Mouse (Mus musculus) brown adipose tissue, adult 24 weeks (tissue): ENCODE results near the gene E130308A19Rik. TPM values are rescaled to one million over a fixed set of nuclear protein-coding genes. Genes with fewer than 3 reads are reported as not detected.

Source experiments
- H3K27ac ChIP-seq: fragments of 200-500 bp; replicated peaks from 2 replicates; pipeline ENCODE4 v1.5.1; 2012; ENCODE audit warnings: low read depth, mild to moderate bottlenecking, low read length
- H3K4me1 ChIP-seq: fragments of 200-500 bp; 2 replicates; pipeline ENCODE4 v1.6.1; 2012; ENCODE audit warnings: low read length, mixed read lengths; ENCODE audit not compliant: control insufficient read depth, insufficient read depth, insufficient read length
- H3K4me3 ChIP-seq: fragments of 200-500 bp; 2 replicates; pipeline ENCODE4 v1.5.1; 2012; ENCODE audit warnings: low read depth, mild to moderate bottlenecking, low read length, moderate library complexity; ENCODE audit not compliant: insufficient read depth
- polyA plus RNA-seq: library from polyadenylated mRNA; stranded (reverse); fragments of >200 nt; gene quantifications from 2 replicates; pipeline ENCODE4 v1.2.4, GENCODE M21; 2012; ENCODE audit not compliant: missing spikeins, insufficient read depth, insufficient read length

Gene E130308A19Rik
- polyA plus RNA-seq, 1 experiment = 1.7 TPM

DNA sequence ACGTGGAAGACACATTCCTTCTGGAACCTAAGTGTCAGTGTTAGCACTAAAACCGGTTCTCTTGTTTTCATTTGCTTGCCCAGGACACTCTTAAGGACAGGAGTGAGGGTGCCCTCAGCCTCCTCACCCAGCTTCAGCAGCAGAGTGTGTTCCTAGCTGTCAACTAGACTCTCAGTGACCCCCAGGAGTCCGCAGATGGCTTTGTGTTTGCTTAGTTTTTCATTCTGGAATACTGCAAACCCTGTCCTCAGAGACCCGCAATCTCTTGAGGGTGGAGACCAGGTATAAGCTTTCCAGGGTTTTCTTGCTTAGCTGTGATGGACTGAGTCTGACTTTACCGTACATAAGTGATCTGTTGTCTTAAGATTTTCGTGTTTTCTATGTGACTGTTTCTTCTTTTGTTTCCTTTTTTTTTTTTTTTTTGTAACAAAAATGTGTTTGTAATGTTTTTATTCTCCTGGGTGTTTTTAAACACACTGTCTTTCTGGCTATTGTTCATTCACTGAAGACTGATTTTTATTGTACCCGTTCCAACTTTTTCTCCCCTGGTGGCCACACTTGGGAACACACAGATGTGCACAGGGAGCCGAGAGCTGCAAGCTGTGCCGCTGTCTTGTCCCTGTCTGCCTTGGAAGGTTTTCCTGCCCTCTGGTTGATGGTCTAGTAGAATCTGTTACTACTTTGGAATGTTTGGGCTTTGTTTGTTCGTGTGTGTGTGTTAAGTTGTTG lies 134.8 kb downstream of the E130308A19Rik start:
- peaks cover 4% of the 10 kb centered on the region for H3K4me1 ChIP-seq
- H3K4me3 ChIP-seq = no peak overlapping the region
- H3K27ac ChIP-seq = no peak overlapping the region

- peaks cover 4% of the 10 kb centered on the region for H3K4me1 ChIP-seq
- no peak overlapping the region for H3K27ac ChIP-seq
- H3K4me3 ChIP-seq = no peak overlapping the region
These were observed 135.3 kb downstream of the E130308A19Rik start for GRCm38 (mm10) chr4:59761365-59761729.

GRCm38 (mm10) chr4:59764950-59765349 lies 138.9 kb downstream of the E130308A19Rik start:
- Histone ChIP-seq H3K4me1 (peaks cover 4% of the 10 kb centered on the region), H3K27ac (peak overlapping the region; percentile 11; the same call in 1 of the 2 replicates), H3K4me3 (no peak overlapping the region)

DNA sequence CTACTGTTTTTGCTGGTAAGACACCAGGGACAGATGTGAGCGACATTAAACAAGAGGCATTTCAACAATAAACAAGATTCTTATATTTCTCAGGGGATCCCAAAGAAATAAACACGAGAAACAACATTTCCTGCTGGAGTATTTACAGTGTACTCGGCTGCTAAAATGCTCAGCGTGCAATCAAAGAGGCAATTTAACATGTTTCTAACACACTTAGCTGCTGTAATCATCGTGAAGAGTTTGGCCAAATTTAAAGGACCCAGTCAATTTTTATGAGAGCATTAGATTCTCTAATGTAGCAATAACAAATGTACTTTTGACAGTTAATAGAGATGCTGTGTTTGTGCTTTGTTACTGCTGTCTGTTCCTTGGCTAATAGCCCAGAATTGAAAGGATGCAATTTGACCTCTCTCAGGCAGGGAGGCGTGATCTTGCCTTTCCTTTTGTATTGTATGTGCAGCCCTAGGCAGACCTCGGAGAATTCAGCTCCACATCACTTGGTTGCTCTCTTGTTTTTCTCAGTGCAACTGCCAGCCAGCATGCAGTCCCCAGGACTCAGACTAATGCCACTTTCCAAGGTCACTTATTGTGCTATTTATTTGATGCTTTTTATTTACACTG lies 139.5 kb downstream of the E130308A19Rik start:
- no peak overlapping the region for H3K4me3 ChIP-seq

DNA sequence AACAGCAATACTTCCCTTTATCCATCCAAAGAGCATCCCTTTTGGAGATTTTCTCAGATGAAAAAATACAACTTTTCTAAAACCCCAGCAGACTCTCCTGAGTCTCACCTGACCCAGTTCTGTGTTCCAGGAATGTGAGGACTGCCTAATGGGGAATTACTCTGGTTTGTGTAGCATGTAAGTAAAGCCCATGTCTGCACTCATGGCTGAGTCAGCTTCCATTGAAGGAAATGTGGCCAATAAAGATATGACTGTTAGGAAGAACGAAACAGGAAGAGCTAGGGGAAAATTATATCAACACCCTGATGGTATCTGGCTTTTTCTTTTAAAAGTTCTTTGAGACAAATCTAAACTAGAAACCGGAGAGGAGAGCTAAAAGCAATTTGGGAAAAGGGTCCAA lies 141.7 kb downstream of the E130308A19Rik start:
- H3K27ac ChIP-seq = no peak overlapping the region
- H3K4me3 ChIP-seq = no peak overlapping the region
- H3K4me1 ChIP-seq = peaks cover 7% of the 10 kb centered on the region

More for the DNA sequence above, 139.5 kb downstream of the E130308A19Rik start:
- 0 out of 2 replicates have a peak overlapping the region, but pooled peaks have one; percentile 11 for H3K27ac ChIP-seq
- peaks cover 4% of the 10 kb centered on the region for H3K4me1 ChIP-seq

DNA sequence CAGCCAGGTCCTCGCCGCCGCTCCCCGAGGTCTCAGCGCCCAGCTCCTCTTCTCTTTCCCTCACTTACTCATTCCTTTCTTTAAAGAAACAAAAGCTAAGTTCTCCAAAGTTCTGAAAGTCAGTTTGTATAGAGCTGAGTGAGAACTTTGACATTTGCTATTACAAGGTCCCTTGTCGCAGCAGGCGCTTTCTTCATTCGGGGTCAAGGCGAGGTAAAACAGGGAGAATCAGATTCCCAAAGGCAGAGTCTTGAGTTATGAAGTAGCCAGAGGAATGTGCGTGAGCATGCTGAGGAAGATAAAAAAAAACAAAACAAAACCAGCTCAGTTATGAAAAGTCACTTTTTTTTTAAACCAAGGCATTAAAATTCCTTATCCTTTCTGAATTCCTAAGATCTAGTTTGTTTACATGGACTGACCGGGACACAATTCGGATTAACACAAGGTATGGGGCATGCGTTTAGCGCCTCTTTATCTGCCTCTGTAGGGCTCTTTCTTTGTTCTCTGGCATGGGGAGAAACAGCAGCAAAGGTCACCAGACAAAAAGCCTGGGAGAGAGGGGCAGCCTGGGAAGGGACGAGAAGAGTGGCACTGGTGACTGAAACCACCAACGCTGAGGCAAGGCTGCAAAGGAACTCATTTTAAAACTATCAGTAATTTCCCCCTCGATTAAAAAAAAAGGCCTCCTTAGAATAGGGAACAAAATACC lies 146.3 kb downstream of the E130308A19Rik start:
- peaks cover 3% of the 10 kb centered on the region for H3K4me1 ChIP-seq
- H3K27ac ChIP-seq = peak overlapping the region; percentile 90
- no peak overlapping the region for H3K4me3 ChIP-seq

DNA sequence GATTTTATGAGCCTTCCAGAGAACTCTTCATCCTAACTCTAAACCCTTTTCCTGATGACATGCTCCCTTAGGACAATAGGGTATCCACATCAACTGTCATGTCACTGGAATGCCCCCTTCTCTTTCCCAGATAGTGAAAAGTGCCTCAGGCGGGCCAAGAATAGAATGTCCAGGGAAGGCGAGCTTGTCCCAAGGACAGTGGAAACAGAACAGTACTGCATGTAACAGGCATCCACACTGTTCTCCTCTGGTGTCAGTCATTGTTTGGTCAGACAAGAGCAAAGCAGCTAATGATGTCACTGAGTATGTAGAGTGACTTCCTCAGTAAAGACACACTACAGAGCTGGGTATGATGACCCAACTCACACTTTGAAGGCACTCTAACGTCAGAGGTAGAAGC lies 151.8 kb downstream of the E130308A19Rik start:
- Histone ChIP-seq H3K4me3 (no peak overlapping the region), H3K4me1 (peaks cover 2% of the 10 kb centered on the region; the same call in 1 of the 2 replicates), H3K27ac (no peak overlapping the region)

GRCm38 (mm10) chr4:59780568-59780967 lies 154.6 kb downstream of the E130308A19Rik start:
- no peak overlapping the region for H3K4me3 ChIP-seq
- peaks cover 2% of the 10 kb centered on the region; the same call in 1 of the 2 replicates for H3K4me1 ChIP-seq
- H3K27ac ChIP-seq = no peak overlapping the region

DNA sequence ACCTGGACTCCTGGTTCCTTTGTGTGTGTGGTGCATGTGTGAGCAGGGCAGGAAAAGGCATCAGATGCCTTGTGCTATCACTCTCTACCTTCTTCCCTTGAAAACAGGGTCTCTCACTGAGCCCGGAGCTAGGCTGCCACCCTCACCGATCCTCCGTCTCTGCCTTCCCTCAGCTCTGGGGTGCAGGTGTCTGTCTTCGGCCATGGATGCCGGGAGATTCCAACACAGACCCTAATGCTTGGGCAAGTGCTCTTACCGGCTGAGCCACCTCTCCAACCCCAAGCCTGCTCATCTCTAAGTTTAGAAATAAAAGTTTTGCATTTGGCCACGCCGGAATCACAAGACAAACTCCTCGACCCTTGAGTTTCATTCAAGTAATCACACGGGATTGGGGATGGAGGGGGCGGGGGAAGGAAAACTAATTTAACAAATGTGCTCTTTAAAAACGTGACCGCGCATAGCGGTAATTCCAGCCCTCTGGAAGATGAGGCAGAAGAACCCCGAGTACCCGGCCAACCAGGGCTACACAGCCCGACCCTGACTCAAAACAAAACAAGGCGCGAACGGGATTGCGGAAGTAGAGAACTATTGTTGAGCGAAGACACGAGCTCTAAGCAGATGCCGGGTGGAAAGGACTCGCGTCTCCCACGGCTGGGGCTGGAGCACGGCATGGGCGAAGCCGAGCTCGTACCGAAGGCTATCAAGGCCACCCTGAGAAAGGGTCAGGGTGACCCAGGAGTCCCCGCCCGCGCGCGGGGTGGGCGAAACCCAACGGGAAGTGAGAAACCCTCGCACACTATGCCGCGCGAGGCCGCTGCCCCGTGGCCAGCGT lies 157.1 kb downstream of the E130308A19Rik start:
- peak overlapping the region; percentile 64 for H3K27ac ChIP-seq
- peaks cover 4% of the 10 kb centered on the region; the same call in 1 of the 2 replicates for H3K4me1 ChIP-seq
- peak overlapping the region; percentile 92 for H3K4me3 ChIP-seq

GRCm38 (mm10) chr4:59783685-59784279 lies 157.8 kb downstream of the E130308A19Rik start:
- peaks cover 4% of the 10 kb centered on the region; the same call in 1 of the 2 replicates for H3K4me1 ChIP-seq
- peak overlapping the region; percentile 64 for H3K27ac ChIP-seq
- peak overlapping the region; percentile 92 for H3K4me3 ChIP-seq

DNA sequence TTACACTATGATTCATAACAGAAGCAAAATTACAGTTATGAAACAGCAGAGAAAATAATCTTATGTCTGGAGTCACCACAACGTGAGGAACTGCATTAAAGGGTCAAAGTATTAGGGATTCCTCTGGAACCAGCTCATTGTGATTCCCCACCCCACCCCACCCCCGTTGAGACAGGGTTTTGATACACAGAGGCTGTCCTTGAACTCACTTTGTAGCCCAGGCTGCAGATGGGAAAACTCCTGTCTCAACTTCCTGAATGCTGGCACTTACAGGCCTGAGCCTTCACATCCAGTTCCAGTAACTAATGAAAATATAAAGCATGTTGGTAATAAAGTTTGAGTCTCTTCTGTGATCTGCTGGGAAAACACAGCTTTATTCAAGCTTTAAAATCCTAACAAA lies 159.4 kb downstream of the E130308A19Rik start:
- peaks cover 4% of the 10 kb centered on the region; the same call in 1 of the 2 replicates for H3K4me1 ChIP-seq
- H3K27ac ChIP-seq = 0 out of 2 replicates have a peak overlapping the region, but pooled peaks have one; percentile 12
- H3K4me3 ChIP-seq = no peak overlapping the region

GRCm38 (mm10) chr4:59786661-59787060 lies 160.7 kb downstream of the E130308A19Rik start:
- no peak overlapping the region for H3K4me3 ChIP-seq

GRCm38 (mm10) chr4:59787126-59787525 lies 161.1 kb downstream of the E130308A19Rik start:
- no peak overlapping the region for H3K27ac ChIP-seq
- H3K4me3 ChIP-seq = no peak overlapping the region
- peaks cover 4% of the 10 kb centered on the region; the same call in 1 of the 2 replicates for H3K4me1 ChIP-seq

More at GRCm38 (mm10) chr4:59786661-59787060, 160.7 kb downstream of the E130308A19Rik start:
- Histone ChIP-seq H3K27ac (no peak overlapping the region), H3K4me1 (peaks cover 4% of the 10 kb centered on the region; the same call in 1 of the 2 replicates)

DNA sequence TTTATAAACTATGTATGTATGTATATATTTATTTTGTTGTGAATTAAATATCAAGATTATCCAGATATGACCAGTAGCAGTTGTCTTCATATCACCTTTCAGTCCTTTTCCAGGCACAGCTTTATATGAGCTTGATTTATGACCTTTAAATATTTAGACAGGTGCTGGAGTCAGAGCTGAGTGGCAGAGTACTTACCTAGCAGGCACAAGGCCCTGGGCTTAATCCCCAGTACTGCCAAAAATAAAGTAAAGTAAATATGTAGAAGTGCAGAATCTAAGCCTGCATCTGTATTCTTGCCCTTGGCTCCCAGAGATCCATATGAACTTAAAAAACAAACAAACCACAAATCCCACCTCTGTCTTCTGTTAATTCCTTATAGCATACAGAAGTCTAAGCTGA lies 163.0 kb downstream of the E130308A19Rik start:
- H3K4me3 ChIP-seq = no peak overlapping the region
- no peak overlapping the region for H3K27ac ChIP-seq
- H3K4me1 ChIP-seq = 0 out of 2 replicates have a peak, but pooled peaks cover 2% of the 10 kb centered on the region
